Comparison of ENCODE assay signal across 23 mouse cellular contexts in the genomic region with DNA sequence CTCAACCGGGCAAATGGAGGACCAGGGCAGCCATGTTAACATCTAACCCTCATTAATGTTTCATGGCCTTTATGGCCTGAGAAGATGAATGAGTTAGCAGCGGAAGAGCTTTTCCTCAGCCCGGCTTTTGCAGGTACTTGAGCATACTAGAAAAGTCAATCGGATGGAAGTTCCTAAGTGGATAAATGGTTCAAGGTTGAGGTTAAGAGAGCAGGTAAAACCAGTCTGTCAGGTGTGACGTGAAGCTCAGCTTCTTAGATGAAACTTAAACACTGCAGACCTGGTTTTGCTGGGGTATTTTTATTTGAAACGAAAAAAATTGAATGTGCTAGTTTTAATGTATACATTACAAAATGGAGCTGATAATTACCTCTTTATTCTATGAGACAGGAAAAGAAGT.
"Had no signal": no experiment of that assay in that cellular context is flagged by ENCODE, and none has a peak within 500 bp of the region (broad histone marks: within the 10 kb centered on the region; RNA-seq: fewer than 3 reads in every experiment).

No protein-coding gene starts in this region.

- H3K9me3 ChIP-seq: kidney, embryonic 15.5 days; limb, embryonic 12.5 days; limb, embryonic 15.5 days; midbrain, embryonic 10.5 days; midbrain, embryonic 13.5 days; neural tube, embryonic 13.5 days; stomach, embryonic 15.5 days had no signal

- DNase-seq: kidney, adult 8-10 months; kidney, postnatal 14 days; kidney, postnatal 4 days; left cerebral cortex, postnatal 4 days; liver, postnatal 0 days; retina, postnatal 1 day; right cerebral cortex, postnatal 25 days; spleen, adult 18-20 months; thymus, adult 18-20 months; thymus, postnatal 36 days had no signal

- H3K27ac ChIP-seq: kidney, embryonic 15.5 days; limb, embryonic 12.5 days; limb, embryonic 15.5 days; liver, embryonic 14.5 days; midbrain, embryonic 10.5 days; midbrain, embryonic 13.5 days; neural tube, embryonic 13.5 days; stomach, embryonic 15.5 days had no signal

- H3K4me3 ChIP-seq: kidney, embryonic 15.5 days; limb, embryonic 12.5 days; limb, embryonic 15.5 days; megakaryocyte, embryonic 14.5 days; midbrain, embryonic 10.5 days; midbrain, embryonic 13.5 days; myocyte; neural tube, embryonic 13.5 days; stomach, embryonic 15.5 days had no signal

- H3K4me1 ChIP-seq: kidney, embryonic 15.5 days; limb, embryonic 12.5 days; limb, embryonic 15.5 days; midbrain, embryonic 10.5 days; midbrain, embryonic 13.5 days; neural tube, embryonic 13.5 days; stomach, embryonic 15.5 days had no signal

- H3K36me3 ChIP-seq: kidney, embryonic 15.5 days; limb, embryonic 12.5 days; limb, embryonic 15.5 days; midbrain, embryonic 10.5 days; midbrain, embryonic 13.5 days; neural tube, embryonic 13.5 days; stomach, embryonic 15.5 days had no signal

- H3K9ac ChIP-seq: kidney, embryonic 15.5 days; limb, embryonic 12.5 days; limb, embryonic 15.5 days; liver, embryonic 14.5 days; liver, postnatal 0 days; midbrain, embryonic 13.5 days; neural tube, embryonic 13.5 days; stomach, embryonic 15.5 days had no signal

- H3K27me3 ChIP-seq: kidney, embryonic 15.5 days; limb, embryonic 12.5 days; limb, embryonic 15.5 days; megakaryocyte, embryonic 14.5 days; midbrain, embryonic 13.5 days; neural tube, embryonic 13.5 days; stomach, embryonic 15.5 days had no signal

- ATAC-seq: intestine, postnatal 0 days; liver, postnatal 0 days; midbrain, embryonic 13.5 days; midbrain, embryonic 16.5 days had no signal

- H3K4me2 ChIP-seq: kidney, embryonic 15.5 days; limb, embryonic 12.5 days; limb, embryonic 15.5 days; liver, embryonic 11.5 days; midbrain, embryonic 13.5 days; neural tube, embryonic 13.5 days; stomach, embryonic 15.5 days had no signal
